Comparison of ENCODE assay signal across 20 mouse cellular contexts in genomic region chr9:55447509-55447908, GRCm38 (mm10).
DNase-seq lines count a peak whose midpoint lies in the region; ATAC-seq lines count a peak whose summit lies in the region.
"Had no signal": no experiment of that assay in that cellular context is flagged by ENCODE, and none has a peak within 500 bp of the region (broad histone marks: within the 10 kb centered on the region; RNA-seq: fewer than 3 reads in every experiment).

No protein-coding gene starts in this region.

- peaks cover 6% of the 10 kb centered on the region; the same call in 1 of the 2 replicates for H3K27me3 ChIP-seq in heart, embryonic 12.5 days (replicated peaks)
- no peaks in the 10 kb centered on the region for H3K27me3 ChIP-seq in midbrain, embryonic 14.5 days (ENCODE audit: control insufficient read depth, insufficient read depth, low read length)
- H3K27me3 ChIP-seq in midbrain, embryonic 15.5 days (replicated peaks), result no peaks in the 10 kb centered on the region
- H3K27me3 ChIP-seq: hindbrain, embryonic 12.5 days; Patski had no signal

- 84% methylated on average over 4 of the region's 4 CpGs for WGBS in heart, embryonic 12.5 days
- 88% methylated on average over 4 of the region's 4 CpGs for WGBS in midbrain, embryonic 14.5 days
- 85% methylated on average over 4 of the region's 4 CpGs for WGBS in midbrain, embryonic 15.5 days

- peak; percentile 54 for DNase-seq in heart, adult 11 months
- DNase-seq in midbrain, embryonic 14.5 days, result peak; percentile 14
- peak; percentile 16 for DNase-seq in MN1 (ENCODE audit: low spot score)
- peak; percentile 30 for DNase-seq in retina, postnatal 1 day
- DNase-seq in left cerebral cortex, adult 11 months (ENCODE audit: low spot score), result no peak
- DNase-seq: adrenal gland, postnatal 10 days; adrenal gland, postnatal 36 days; cerebellum, adult 18-20 months; cerebellum, adult 9-10 months; cerebellum, postnatal 14 days; forebrain, postnatal 0 days; gastrocnemius, adult 2 months; gastrocnemius, postnatal 25 days; heart, adult 2 months had no signal

- no peak overlapping the region for H3K4me3 ChIP-seq in heart, embryonic 12.5 days
- no peak overlapping the region for H3K4me3 ChIP-seq in midbrain, embryonic 14.5 days (replicated peaks; ENCODE audit: low read depth, low read length)
- no peak overlapping the region for H3K4me3 ChIP-seq in midbrain, embryonic 15.5 days
- H3K4me3 ChIP-seq: gastrocnemius, adult 2 months; heart, adult 2 months; heart, embryonic 10.5 days; hindbrain, embryonic 12.5 days had no signal

- no peak overlapping the region for H3K27ac ChIP-seq in heart, embryonic 12.5 days (ENCODE audit: poor library complexity, severe bottlenecking)
- no peak overlapping the region for H3K27ac ChIP-seq in midbrain, embryonic 14.5 days (replicated peaks; ENCODE audit: low read depth, low read length)
- H3K27ac ChIP-seq in midbrain, embryonic 15.5 days, result no peak overlapping the region
- H3K27ac ChIP-seq: gastrocnemius, adult 2 months; heart, adult 2 months; heart, embryonic 10.5 days; hindbrain, embryonic 12.5 days had no signal

- no peaks in the 10 kb centered on the region for H3K9me3 ChIP-seq in heart, embryonic 12.5 days (replicated peaks)
- no peaks in the 10 kb centered on the region for H3K9me3 ChIP-seq in midbrain, embryonic 14.5 days (ENCODE audit: control insufficient read depth, low read length)
- H3K9me3 ChIP-seq in midbrain, embryonic 15.5 days, result no peaks in the 10 kb centered on the region
- H3K9me3 ChIP-seq: heart, embryonic 10.5 days; hindbrain, embryonic 12.5 days had no signal

- ATAC-seq in heart, embryonic 12.5 days (ENCODE audit: insufficient number of reproducible peaks, low FRiP score), result no peak
- no peak for ATAC-seq in midbrain, embryonic 14.5 days (ENCODE audit: low FRiP score, low TSS enrichment)
- no peak for ATAC-seq in midbrain, embryonic 15.5 days (replicated peaks)
- ATAC-seq: forebrain, embryonic 14.5 days; forebrain, postnatal 0 days; Patski had no signal

- H3K9ac ChIP-seq in heart, embryonic 12.5 days, result no peak overlapping the region
- no peak overlapping the region for H3K9ac ChIP-seq in midbrain, embryonic 14.5 days (replicated peaks; ENCODE audit: low read length)
- no peak overlapping the region for H3K9ac ChIP-seq in midbrain, embryonic 15.5 days
- H3K9ac ChIP-seq: forebrain, postnatal 0 days; hindbrain, embryonic 12.5 days had no signal

- no peaks in the 10 kb centered on the region for H3K4me1 ChIP-seq in heart, embryonic 12.5 days (replicated peaks)
- H3K4me1 ChIP-seq in midbrain, embryonic 14.5 days (ENCODE audit: control insufficient read depth, insufficient read depth, low read length), result no peaks in the 10 kb centered on the region
- H3K4me1 ChIP-seq in midbrain, embryonic 15.5 days, result no peaks in the 10 kb centered on the region
- H3K4me1 ChIP-seq: heart, embryonic 10.5 days; hindbrain, embryonic 12.5 days had no signal

- H3K4me2 ChIP-seq in heart, embryonic 12.5 days, result no peak overlapping the region
- no peak overlapping the region for H3K4me2 ChIP-seq in midbrain, embryonic 14.5 days (ENCODE audit: low read length)
- no peak overlapping the region for H3K4me2 ChIP-seq in midbrain, embryonic 15.5 days
- H3K4me2 ChIP-seq: hindbrain, embryonic 12.5 days had no signal

- no peaks in the 10 kb centered on the region for H3K36me3 ChIP-seq in heart, embryonic 12.5 days
- no peaks in the 10 kb centered on the region for H3K36me3 ChIP-seq in midbrain, embryonic 14.5 days (ENCODE audit: control insufficient read depth, insufficient read depth, low read length)
- H3K36me3 ChIP-seq in midbrain, embryonic 15.5 days (replicated peaks), result no peaks in the 10 kb centered on the region
- H3K36me3 ChIP-seq: heart, embryonic 10.5 days; hindbrain, embryonic 12.5 days had no signal
